Mouse (Mus musculus) kidney, postnatal 25 days (tissue): ENCODE results near the gene Tnfrsf18.

Source experiments
- DNase-seq, 2 experiments: peaks; one replicate each; pipeline ENCODE4 v3.0.0; 2021; ENCODE audit warnings: mixed read lengths in 2 of 2

Tnfrsf18 gene

DNA sequence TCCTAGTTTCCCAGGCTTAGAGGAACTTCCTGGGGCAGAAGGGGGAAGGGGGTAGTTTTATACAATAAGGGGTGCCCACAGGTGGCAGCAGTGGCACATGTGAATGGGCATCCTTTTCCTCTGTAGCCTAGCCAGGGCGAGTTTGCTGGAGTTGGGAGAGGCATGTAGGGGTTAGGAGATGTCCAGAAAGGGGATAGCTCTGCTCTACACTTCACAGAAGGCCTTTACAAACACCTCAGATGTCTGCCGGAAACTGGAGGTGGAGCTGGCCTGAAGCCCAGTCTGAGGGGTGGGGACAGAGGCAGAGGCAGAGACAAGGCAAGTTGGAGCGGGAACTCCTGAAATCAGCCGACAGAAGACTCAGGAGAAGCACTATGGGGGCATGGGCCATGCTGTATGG is at the start of gene Tnfrsf18:
TSS of gene Tnfrsf18 (plus strand) at position 152 of the 400 bp plus-strand sequence.
- peak; percentile 51 to 53 for DNase-seq

DNA sequence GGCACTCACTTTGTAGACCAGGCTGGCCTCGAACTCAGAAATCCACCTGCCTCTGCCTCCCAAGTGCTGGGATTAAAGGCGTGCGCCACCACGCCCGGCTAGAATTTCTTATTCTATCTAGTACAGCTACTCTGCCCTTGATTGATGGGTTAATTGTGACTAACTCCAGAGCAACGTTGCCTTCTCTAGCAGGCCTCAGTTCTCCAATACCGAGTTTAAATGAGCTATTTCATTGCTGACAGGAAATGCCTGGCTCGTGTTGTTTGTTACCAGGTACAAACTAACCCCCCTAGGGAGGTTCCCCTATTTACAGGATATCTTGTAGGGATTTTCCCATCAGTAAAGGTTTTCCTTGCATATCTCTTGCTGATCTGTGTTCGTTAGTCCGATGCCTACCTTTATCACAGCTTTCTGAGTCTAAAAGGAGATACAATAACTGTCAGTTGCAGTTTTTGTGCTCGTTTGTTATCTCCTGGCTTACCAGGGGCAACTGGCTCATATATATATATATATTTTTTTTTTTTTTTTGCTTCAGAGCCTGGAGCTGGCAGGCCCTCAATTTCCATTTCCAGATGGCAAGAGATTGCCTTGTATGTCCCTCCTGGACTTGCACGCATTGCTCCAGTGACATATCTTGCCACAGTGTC is 44.4 kb upstream of the Tnfrsf18 start:
- DNase-seq, result no peak

DNA sequence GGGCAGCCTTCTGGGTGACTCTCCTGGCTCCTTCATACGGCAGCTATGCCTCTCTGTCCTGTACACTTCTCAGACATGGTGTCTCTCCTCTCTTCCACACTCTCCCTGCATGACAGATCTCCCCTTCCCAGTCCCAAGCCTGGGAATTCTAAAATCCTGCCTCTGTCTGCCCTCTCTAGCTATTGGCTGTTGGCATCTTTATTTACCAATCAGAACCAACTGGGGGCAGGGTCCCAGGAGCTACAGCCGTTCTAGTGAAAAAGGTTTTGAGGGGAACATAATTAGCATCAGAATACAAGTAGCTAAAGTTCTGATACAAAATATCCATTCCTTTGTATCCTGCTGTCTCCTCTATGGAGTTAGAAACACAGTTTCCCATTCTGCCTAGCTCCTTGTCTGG is 42.2 kb upstream of the Tnfrsf18 start:
- DNase-seq, result no peak

DNA sequence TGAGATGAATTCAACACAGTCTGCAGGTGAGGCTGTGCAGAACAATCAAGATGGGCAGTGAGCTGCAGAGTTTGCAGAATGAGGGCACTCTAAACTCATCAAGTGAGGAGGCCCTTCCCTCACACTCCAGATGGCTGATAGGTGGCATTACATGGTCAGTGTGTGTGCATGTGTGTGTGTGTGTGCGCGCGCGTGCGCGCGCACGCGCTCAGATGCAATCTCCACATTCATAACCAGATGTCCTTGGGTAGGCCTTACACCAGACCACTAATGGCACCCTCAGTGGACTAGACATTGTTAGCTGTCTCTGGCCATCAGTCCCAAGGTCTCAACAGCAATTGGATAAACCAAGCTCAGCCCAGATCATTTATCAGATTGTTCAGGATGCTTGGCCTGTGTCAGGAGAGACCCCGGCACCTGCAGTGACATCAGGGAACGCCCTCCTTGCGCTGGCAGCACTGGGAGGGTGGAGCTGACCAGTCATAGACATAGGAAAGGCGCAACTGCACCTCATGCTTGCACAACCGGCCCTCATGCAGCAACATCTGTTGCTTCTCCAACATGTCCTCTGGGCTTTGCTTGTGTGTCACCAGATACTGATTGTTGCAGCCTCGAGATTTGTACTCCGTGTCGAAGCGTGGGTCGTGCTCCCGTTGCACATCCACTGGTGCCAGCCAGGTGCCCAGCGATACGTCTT is 34.6 kb upstream of the Tnfrsf18 start:
- no peak for DNase-seq

DNA sequence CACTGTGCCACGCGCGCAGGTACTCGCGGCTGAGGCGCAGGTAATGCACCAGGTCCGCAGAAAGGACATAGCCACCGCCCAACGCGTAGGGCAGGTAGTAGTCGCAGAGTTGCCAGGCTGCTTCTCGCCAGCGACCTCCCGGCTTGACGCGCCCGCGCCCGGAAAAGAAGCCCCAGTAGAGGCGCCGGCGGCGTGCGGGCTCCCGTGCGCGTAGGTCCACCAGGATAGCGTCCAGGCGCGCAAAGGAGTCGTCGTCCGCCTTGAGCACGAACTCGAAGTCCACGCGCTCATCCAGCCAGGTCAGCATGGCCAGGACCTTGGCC is 34.1 kb upstream of the Tnfrsf18 start:
- no peak for DNase-seq

DNA sequence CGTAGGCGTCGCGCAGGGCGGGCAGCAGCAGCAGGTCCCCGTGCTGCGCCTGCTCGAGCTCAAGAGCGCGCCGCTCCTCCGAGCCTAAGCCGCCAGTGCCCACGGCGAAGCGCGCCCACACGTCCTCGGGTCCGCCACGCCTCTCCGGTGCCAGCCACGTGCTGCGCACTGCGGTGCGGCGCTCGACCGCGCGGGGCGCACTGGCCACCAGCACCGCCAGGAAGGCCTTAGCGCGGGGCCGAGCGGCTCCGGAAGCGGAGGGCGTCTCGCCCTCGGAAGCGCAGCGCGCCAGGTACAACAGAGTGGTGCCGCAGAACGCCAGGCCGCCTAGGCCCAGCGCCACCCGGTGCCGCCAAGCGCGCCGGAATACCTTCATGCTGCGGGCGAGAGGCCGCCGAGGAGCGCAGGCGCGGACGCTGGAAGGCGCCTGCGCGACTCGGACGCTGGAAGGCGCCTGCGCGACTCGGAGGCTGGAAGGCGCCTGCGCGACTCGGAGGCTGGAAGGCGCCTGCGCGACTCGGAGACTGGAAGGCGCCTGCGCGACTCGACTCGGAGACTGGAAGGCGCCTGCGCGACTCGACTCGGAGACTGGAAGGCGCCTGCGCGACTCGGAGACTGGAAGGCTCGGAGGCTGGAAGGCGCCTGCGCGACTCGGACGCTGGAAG is 33.6 kb upstream of the Tnfrsf18 start, which contains the start of the genes B3galt6 and Sdf4:
TSS of gene B3galt6 (minus strand) at position 409 of the 665 bp plus-strand sequence.
TSS of gene Sdf4 (plus strand) at position 632 of the 665 bp plus-strand sequence.
- DNase-seq, result peak; percentile 79 to 91

DNA sequence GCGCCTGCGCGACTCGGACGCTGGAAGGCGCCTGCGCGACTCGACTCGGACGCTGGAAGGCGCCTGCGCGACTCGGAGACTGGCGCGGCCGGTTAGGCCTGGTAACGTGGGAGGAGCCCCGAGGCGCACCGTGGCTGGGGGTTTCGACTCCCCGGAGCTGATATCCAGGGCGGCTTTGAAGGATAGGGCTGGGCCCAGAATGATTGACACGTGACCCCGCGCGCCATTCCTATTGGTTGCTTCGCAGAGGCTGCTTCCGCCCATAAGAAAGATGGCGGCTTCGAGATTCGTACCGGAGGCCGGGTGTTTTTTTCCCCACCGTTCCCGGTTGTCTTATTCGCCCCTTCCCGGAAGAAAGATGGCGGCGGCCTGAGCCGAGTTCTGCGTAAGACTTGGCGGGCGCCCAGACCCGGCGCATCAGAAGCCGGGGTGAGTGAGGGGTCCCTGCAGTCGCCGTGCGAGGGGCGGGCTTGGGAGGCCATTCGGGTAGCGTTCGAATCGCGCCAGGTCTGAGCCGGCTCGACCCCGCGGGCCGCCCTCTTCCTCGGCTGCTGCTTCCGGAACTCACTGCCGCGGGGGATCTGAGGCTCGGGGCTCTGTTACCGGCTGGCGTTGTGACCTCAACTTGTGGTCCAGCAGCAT is 32.9 kb upstream of the Tnfrsf18 start:
- DNase-seq, result peak; percentile 96 to 99

DNA sequence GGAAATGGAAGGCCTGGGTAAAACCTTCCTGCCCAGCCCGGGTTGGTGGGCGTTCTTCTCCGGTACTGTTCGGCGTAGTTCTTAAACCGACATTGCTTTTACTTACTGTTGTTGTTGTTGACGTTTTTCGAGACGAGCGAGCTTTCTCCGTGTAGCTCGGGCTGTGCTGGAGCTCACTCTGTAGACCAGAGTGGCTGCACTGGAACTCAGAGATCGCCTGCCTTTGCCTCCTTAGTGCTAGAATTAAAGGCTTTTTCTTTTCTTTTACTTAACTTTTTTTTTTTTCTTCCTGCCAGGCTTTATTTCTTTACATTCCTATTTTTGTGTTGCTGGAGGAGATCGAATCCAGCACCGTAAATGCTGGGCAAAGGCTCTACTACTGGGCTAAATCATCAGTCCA is 32.4 kb upstream of the Tnfrsf18 start:
- no peak for DNase-seq

DNA sequence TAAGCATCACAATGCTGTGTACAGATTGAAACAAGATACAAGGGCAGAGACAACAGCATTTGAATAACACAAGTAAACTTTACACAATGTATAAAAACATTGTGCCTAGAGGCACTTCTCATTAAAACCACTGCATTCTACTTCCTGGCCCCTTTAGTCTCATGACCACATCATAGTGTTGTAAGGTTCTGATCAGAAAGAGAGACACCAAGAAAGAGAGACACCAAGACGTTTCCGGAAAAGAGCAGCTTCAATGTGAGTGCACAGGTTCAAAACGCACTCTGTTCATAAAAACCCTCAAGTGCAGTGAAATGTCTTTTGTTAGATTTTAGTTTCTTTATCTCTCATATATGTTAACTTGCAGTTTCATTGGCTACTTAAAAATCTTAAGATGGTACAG is 21.9 kb upstream of the Tnfrsf18 start:
- no peak for DNase-seq

DNA sequence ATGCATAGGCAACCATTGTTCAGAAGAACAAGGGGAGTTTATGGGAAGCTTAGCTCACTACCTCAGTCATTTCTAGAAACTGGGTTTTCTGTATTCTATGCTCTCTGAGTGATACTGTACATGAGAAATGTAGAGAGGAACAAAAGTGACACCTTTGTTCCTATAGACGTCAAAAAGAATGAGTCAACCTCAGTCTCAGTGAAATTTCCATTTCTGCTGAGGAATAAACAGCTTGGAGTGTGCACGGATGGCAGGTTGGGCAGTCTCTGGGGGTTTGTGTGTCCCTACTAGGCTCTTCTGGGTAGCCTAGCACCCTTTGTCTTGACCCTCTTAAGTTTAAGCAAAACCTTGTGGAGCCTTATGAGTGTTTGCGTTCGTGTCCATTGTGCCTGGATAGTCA is 17.6 kb upstream of the Tnfrsf18 start:
- no peak for DNase-seq

DNA sequence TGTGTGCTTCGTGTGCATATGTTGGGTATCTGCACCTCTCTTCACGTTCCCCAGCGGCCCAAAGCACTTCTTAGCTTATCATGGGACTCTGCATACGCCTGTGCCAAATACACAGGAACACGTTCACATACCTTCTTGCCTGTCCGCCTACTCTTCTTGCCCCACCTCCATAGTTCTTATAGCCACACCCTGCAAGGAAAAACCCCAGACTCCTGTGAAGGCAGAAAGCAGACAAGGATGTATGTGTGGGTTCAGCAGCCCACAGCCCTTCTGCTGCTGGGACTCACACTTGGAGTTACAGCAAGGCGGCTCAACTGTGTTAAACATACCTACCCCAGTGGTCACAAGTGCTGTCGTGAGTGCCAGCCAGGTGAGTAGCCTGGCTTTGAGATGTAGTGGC is 12.3 kb upstream of the Tnfrsf18 start, which contains the start of gene Tnfrsf4:
TSS of gene Tnfrsf4 (plus strand) at position 207 of the 400 bp plus-strand sequence.
- DNase-seq, result no peak

DNA sequence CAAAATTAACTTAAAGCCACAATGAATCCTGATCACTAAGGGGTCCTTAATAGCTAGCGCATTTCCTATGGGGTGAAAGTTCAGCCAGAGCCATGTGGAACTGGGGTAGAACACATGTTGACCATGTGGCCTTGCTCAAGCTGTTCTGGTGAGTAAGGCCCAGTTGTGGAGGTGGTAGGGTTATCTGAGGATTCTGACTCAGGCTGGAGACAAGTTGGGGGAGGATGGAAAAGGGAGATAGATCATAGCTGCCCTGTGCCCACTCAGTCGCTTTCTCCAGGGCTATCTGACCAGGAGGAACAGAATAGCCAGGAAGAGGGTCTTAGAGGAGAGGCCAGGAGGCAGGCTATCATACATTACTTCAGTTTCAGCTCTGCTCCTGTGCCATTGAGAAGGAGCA is 11.5 kb upstream of the Tnfrsf18 start:
- no peak for DNase-seq

DNA sequence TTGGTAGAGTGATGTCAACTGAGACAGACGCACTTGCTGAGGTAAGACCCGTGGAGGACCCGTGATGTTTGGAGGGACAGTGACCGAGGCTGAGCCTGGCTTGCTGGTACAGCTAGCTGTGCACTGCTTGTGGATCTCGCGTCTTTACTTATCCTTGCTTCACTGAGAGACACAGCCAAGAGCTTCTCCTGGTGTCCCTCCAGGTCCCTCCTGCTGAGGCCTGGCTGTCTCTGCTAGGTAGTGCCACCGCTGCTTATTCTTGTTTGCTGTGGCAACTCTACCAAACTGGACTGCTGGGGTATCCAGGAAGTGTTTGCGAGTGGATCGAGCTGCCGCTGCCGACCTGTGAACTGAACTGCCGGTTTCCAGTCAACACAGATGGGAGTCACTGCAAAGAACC is 6.2 kb upstream of the Tnfrsf18 start:
- DNase-seq, result no peak

DNA sequence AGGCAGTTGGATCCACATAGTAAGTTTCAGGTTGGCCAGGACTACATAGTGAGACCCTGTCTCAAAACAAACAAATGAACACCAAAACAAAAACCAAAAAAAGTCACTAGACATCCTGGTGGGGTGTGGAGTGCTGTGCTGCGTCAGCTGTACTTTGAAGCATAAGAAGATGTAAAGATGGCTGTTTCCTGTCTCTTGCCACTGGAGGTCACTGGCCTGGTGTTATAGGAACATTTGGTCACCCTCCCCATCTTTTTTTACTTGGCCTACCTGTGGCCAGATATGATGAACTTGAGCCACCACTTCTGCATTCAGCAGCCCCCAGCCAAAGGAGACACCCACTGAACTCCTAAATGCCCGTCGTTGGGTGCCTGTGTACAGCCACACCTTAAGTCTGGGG is 4.6 kb upstream of the Tnfrsf18 start:
- no peak for DNase-seq

DNA sequence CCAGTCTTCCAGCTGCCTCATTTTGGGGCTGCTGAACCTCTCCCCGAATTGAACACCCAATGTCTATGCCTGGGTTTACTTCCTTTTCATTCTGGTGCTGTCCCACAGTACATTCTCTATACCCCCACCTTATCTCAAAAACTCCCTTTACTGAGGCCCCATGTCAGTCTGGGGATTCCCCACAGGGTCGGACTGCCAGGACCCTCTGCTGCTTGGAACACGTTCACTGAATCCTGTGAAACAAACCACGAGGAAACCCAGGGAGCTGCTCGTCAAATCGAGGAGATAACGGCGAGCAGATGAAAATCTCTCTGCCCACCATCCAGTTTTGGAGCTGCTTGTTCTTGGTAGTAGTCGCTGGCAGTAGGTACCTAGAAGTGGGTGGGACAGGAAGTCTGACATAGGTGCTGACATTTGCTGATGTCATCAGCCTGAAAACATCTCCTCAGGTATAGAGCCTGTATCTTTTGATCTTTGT is 4.0 kb upstream of the Tnfrsf18 start:
- no peak for DNase-seq

DNA sequence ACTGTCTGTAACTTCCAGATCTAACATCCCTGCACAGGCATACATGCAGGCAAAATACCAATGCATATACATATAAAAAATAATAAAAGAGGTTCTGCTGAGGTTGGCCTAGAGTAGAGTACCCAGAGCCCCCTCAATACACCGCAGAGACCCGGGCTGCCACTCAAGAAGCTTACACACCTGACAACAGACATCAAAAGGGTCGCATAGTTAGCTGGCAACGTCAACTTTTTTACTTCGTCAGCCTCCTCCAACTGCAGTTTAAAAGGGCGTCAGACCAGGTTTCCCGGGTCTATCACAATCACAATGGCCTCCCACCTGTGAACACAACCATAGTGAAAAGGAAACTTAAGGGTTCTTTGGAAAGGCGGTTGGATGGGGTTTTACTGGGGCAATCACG is 2.4 kb upstream of the Tnfrsf18 start:
- no peak for DNase-seq

DNA sequence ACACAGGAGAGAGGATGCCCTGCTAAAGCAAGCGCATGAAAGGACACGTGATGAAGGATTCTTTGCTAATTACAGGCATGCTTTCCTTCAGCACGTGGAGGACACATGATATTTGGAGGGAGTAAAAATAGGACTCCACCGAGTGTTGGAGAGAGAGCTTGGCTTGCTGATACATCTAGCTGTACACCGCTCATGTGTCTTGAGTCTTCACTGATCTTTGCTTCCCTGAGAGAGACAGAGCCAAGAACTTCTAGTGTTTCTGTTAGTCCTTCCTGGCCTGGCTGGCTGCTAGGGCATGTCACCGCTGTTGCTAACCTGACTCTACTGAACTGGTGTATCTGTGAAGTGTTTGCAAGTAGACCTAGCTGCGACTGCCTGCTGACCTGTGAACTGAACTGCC is 1.8 kb upstream of the Tnfrsf18 start:
- no peak for DNase-seq

DNA sequence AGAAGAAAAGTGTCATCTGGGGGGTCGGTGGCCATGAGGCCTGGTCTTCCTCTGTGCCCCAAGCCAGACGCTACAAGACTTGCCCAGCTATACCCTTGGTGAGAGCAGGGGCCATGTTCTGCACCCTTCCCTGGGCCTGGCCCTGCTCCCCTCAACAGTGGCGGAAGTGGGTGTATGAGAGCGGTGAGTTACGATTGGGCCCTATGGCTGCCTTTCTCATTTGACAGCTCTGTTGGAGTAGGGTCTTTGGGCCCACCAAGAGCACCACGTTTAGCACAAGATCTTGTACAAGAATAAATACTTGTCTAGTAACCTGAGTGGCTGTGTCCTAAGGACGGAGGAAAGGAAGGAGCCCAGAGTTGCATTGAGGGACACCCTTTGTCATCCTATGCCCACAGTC is 2.6 kb downstream of the Tnfrsf18 start:
- DNase-seq, result no peak

DNA sequence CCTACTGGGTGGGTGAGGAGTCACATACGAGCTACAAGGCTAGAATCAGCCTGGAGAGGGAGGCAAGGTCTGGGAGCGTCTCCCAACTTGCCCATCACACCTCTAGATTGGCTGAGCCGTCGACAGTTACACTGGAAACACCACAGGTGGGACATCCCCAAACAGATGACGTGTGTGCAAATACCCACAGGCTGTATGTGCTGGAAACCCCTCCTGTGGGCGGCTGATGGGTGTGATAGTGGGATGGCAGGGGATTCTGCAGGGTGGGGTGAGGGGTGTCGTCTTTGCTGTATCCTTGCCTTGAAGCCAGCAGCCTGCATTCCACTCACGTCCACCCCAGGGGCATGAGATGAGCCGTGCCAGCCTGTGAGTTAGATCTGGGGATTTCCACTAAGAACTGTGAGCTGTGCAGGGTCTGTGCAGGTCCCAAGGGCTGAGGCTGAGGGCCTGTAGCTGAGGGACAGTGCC is 4.7 kb downstream of the Tnfrsf18 start:
- DNase-seq, result no peak

DNA sequence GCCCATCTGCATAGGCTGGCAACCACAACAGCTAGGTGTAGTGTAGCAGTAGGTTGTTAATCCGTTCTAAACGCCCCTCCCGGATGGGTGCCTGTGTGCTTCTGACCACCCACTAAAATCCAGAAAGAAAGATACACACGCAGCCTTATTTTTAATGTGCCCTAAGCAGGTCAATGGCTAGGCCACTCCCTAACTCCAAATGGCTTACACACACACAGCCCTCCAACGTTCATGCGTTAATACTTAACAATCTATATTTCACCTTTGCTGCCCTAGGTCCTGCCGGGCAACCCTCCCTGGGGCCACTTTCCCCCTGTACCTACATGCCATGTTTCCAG is 5.3 kb downstream of the Tnfrsf18 start:
- no peak for DNase-seq

DNA sequence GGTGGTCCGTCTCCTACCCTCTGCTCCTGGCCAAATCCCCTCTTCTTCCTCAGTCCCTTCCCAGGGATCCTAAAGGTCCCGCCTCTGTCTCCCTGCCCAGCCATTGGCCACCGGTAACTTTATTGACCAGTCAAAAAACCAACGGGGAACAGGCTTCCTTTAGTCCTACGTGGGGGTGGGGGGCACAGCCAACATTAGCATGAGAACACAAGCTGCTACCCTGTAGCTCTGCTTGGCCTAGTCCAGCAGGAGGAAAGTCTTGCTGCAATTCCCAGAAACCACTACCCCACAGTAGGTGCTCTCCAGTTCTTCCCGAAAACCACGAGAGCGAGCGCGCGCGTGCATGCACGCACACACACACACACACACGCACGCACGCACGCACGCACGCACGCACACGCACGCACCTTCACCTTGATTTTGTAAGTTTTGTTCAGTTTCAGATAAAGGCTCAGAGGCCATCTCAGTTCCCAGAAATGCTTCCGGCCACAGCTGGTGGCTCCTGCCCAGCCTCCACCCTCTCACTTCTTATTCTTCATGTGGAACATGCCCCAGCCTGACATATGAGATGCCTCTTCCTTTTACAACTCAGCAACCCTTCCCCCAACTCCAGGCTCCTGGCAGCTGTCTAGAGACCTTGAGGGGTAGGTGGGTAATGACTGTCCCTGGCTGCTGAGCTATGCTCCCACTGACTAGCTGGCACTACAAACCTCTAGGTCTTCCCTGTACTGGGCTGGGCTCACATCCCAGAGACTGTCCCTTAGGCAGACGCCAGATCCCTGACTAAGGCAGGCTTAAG is 5.8 kb downstream of the Tnfrsf18 start:
- DNase-seq, result peak; percentile 81 to 89

DNA sequence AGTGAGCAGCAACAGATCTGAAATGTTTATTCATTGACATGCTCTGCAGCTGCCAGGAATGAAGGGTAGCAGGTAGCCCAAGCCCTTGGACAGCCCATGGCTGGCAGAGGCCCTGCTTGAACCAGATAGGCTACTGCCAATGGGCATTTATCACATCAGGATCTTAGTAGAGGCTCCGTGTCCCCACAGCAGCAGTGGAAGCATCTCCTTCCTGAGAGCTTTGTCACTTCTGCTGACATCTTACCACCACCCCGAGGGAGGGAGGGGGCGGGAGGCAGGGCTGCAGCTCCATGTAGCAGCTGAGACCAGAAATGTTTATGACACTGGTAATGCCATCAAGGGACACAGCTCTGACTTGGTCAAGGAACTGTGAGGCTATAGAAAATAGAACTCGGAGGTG is 6.9 kb downstream of the Tnfrsf18 start:
- peak in 1 of 2 experiments; percentile 64 for DNase-seq
